Mouse (Mus musculus): ENCODE data around the gene Rlim. TPM values are rescaled to one million over a fixed set of nuclear protein-coding genes. Genes with fewer than 3 reads are reported as not detected.

Rlim gene
- total RNA-seq, 2 experiments from 2014 or later = 19.8 to 23.1 TPM

Other genes starting within 250 kb of the Rlim start
- gene Slc16a2, start 159.3 kb downstream of the Rlim start, total RNA-seq (2021) = 1 to 10 TPM; 8.6 to 9.2 TPM
- under 1 TPM; 0.14 to 0.29 TPM for gene Nexmif, start 219.9 kb upstream of the Rlim start, total RNA-seq (2021)

All from heart, postnatal 25 days (tissue).